Mouse (Mus musculus) hindbrain, postnatal 0 days (tissue): ENCODE results near the gene Gm21954. TPM values are rescaled to one million over a fixed set of nuclear protein-coding genes. Genes with fewer than 3 reads are reported as not detected.

Experiments used
- ATAC-seq: fragments of 200-750 bp; cut with Nextera tagmentation; 2 replicates; pipeline ENCODE4 v1.8.0; 2017; ENCODE audit warnings: mild to moderate bottlenecking, moderate TSS enrichment, moderate library complexity
- DNase-seq: peaks from one replicate; pipeline ENCODE4 v3.0.0-alpha.2; 2015; ENCODE audit warnings: low spot score
- H3K27ac ChIP-seq: fragments of 300-500 bp; sonication (generic); 2 replicates; pipeline ENCODE4 v1.5.1; 2014; ENCODE audit warnings: mild to moderate bottlenecking
- H3K27me3 ChIP-seq: fragments of 300-500 bp; sonication (generic); 2 replicates; pipeline ENCODE4 v1.6.1; 2014; ENCODE audit warnings: low read length, mixed read lengths; ENCODE audit not compliant: insufficient read depth
- H3K36me3 ChIP-seq: fragments of 300-500 bp; sonication (generic); 2 replicates; pipeline ENCODE4 v1.6.1; 2014; ENCODE audit warnings: low read length, mixed read lengths; ENCODE audit not compliant: insufficient read depth
- H3K4me1 ChIP-seq: fragments of 300-500 bp; sonication (generic); 2 replicates; pipeline ENCODE4 v1.6.1; 2014; ENCODE audit warnings: antibody characterized with exemption, low read length, mixed read lengths; ENCODE audit not compliant: insufficient read depth
- H3K4me2 ChIP-seq: fragments of 300-500 bp; sonication (generic); 2 replicates; pipeline ENCODE4 v1.6.1; 2014; ENCODE audit warnings: low read depth, mild to moderate bottlenecking, low read length, moderate library complexity, mixed read lengths
- H3K4me3 ChIP-seq: fragments of 300-500 bp; sonication (generic); 2 replicates; pipeline ENCODE4 v1.5.1; 2014; ENCODE audit warnings: low read length
- H3K9ac ChIP-seq: fragments of 300-500 bp; sonication (generic); replicated peaks from 2 replicates; pipeline ENCODE4 v1.6.1; 2014; ENCODE audit warnings: mild to moderate bottlenecking, low read length, moderate library complexity, mixed read lengths
- H3K9me3 ChIP-seq: fragments of 300-500 bp; sonication (generic); 2 replicates; pipeline ENCODE4 v1.6.1; 2016; ENCODE audit warnings: low read length, mixed read lengths
- CTCF ChIP-seq: IDR thresholded peaks from 2 replicates; pipeline ENCODE4 v1.5.1; 2016; ENCODE audit warnings: antibody characterized with exemption, control low read depth, low read depth
- WGBS: fragments of 180-500 bp; shearing (Covaris S2); extraction: QIAGEN DNeasy Blood & Tissue Kit; methylation state at CpG from one replicate; pipeline ENCODE4 v1.1.7; 2014; 5-methylcytosine and 5-hydroxymethylcytosine counted together
- polyA plus RNA-seq: library from polyadenylated mRNA; unstranded; fragments of >200 nt; fragmentation: Nextera tagmentation; extraction: Ambion mirVana; gene quantifications from 2 replicates; pipeline ENCODE4 v1.2.1, GENCODE M21; 2015
- total RNA-seq: library from RNA; depleted of rRNA; stranded (reverse); fragments of >200 nt; gene quantifications from 2 replicates; pipeline ENCODE4 v1.2.3, GENCODE M21; 2014

The Gm21954 gene
- total and polyA plus RNA-seq, 2 experiments from 2014 or later, result not detected

GRCm38 (mm10) chr3:55465785-55466184 lies 6.2 kb downstream of the Gm21954 start:
- WGBS, result 63% methylated on average over 8 of the region's 8 CpGs
- Histone ChIP-seq H3K36me3 (no peaks in the 10 kb centered on the region), H3K4me1 (peaks cover 12% of the 10 kb centered on the region; the same call in 1 of the 2 replicates), H3K27me3 (no peaks in the 10 kb centered on the region), H3K4me3 (no peak overlapping the region), H3K9me3 (no peaks in the 10 kb centered on the region), H3K4me2 (peak overlapping the region; percentile 30), H3K9ac (no peak overlapping the region), H3K27ac (0 out of 2 replicates have a peak overlapping the region, but pooled peaks have one; percentile 15)
- ATAC-seq (no peak), DNase-seq (no peak)
- no peak for TF ChIP-seq CTCF

DNA sequence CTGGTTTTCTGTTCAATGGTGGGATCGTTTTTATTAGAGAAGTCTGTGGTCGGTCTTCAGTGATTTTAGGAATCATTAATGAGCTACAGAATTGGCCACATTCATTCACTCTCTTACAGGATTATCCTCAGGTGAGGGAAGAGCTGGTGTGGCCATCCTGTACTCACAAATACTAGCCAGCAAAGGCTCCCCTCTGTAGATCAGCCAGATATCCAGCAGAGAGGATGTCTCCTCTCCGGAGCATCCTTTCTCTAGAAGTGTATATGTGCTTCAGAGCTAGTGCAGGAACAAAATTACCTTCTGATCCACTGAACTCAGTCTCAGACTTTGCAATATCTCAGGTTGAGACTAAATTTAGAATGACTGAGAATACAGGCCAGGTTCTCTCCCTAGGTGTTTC lies 7.8 kb downstream of the Gm21954 start:
- Histone ChIP-seq H3K36me3 (no peaks in the 10 kb centered on the region), H3K9ac (no peak overlapping the region; the same call in 1 of the 2 replicates), H3K27ac (no peak overlapping the region), H3K9me3 (no peaks in the 10 kb centered on the region), H3K4me2 (peak overlapping the region; percentile 62), H3K4me1 (peaks cover 12% of the 10 kb centered on the region; the same call in 1 of the 2 replicates), H3K27me3 (no peaks in the 10 kb centered on the region), H3K4me3 (peak overlapping the region; percentile 14; the same call in 1 of the 2 replicates)
- TF ChIP-seq CTCF, result no peak
- 49% methylated on average over 3 of the region's 3 CpGs for WGBS
- no peak for DNase-seq
- ATAC-seq, result no peak

DNA sequence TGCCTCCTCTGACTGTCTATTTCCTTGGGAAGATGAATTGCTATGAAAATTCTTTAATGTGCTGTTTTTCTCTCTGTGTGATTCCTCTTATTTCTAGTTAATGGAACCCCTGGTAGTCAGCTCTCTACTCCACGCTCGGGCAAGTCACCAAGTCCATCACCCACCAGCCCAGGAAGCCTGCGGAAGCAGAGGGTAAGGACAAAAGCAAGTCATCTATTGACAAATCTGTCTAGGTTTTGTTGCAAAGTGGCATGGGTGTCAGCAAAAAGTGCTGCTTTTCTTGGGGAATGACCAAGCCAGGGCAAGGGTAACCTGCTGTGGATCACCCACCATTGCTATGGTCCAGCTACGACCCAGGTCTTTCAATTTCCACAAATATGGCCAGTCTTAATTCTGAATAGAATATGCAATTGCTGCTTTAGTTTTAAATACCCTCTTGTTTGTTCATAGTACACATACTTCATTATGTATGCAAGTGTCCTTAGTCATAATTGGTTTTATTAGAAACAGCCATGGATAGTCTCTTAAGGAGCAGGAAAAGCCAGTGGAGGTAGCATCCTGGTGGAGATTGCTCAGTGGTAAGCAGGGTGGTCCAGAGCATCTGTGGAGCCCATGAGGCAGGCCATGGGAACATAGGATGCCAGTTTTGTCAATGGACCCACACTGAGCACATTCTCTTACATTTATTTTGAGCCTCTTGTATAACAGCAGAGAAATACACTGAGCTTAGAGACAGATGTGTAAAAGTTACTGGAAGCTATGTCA lies 8.9 kb downstream of the Gm21954 start:
- Histone ChIP-seq H3K4me1 (peaks cover 12% of the 10 kb centered on the region; the same call in 1 of the 2 replicates), H3K4me3 (peak overlapping the region; percentile 7; the same call in 1 of the 2 replicates), H3K4me2 (peak overlapping the region; percentile 62), H3K27ac (peak overlapping the region; percentile 51; the same call in 1 of the 2 replicates), H3K9me3 (no peaks in the 10 kb centered on the region), H3K27me3 (no peaks in the 10 kb centered on the region), H3K36me3 (no peaks in the 10 kb centered on the region), H3K9ac (no peak overlapping the region)
- TF ChIP-seq CTCF, result no peak
- WGBS, result 69% methylated on average over 4 of the region's 4 CpGs
- no peak for DNase-seq
- no peak for ATAC-seq

DNA sequence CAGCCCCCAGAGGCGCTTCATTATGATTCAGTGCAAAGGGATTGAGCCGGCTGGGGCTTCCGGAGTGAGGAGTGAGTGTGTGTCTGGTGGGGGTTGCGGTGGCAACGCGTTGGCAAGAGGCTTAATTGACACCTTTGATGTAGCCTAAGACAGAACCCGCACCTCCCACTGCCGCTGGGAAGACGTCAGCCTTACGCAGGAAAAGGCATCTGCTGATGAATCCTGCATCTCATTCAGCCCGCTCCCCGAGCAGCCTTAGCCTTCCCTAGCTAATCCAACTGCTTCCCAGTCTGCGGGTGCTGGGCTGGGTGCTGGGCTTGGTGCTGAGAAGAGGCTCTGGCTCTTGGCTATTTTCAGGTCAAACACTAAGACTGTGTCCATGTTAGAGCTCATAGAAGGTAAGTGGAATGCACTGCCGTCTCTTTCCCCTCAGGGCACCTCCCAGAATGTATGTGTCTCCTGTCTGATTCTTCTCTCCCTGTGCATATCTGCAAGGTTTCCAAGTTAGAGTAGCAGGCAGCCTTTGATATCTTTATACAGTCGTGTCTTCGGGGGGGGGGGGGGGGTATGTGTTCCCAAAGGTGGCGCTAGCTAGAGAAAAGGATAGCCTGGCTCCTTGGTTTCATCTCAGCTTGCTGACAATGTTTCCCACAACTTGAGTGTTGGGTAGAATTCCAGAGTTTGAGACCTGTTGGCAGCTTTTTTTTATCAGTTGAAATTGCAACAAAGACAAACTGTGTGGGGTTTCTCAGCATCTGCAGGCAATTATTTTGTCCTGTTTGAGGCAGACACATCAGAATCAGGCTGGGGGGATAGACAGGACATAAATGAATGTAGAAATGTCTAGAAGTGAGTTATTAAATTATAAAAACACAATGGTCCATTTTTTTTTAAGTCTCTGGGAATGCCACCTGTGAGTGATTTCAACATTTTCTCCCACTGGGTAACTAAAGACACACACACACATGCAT lies 10.0 kb downstream of the Gm21954 start:
- ATAC-seq (peak; percentile 96), DNase-seq (peak; percentile 89)
- Histone ChIP-seq H3K4me3 (peak overlapping the region; percentile 37), H3K27ac (peak overlapping the region; percentile 82), H3K36me3 (no peaks in the 10 kb centered on the region), H3K9ac (peak overlapping the region; percentile 46), H3K27me3 (no peaks in the 10 kb centered on the region), H3K4me2 (peak overlapping the region; percentile 62), H3K4me1 (peaks cover 12% of the 10 kb centered on the region; the same call in 1 of the 2 replicates), H3K9me3 (no peaks in the 10 kb centered on the region)
- no peak for TF ChIP-seq CTCF
- under 1% methylated on average over 17 of the region's 17 CpGs for WGBS

DNA sequence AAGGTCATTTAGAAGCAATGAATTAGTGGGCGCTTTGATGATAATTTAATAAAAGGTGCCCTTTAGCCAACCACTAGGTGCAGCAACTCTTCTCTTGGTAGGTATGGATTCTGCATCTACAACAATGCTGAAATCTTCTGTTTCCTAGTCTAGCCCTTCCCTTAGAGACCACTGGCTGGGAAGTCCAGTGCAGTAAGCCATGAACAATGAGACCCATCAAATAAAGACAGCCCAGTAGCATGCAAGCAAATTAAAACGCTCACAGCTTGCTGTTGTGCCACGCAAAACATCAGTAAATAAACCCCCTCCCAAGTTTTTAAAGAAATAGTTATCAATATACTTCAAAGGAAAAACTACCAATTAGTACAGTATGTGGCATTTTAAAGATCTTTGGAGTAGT lies 10.9 kb downstream of the Gm21954 start:
- ATAC-seq, result no peak
- H3K9ac ChIP-seq, result no peak overlapping the region
- H3K9me3 ChIP-seq, result no peaks in the 10 kb centered on the region
- 33% methylated on average over 3 of the region's 3 CpGs for WGBS
- H3K27me3 ChIP-seq, result no peaks in the 10 kb centered on the region
- H3K4me3 ChIP-seq, result peak overlapping the region; percentile 37; the same call in 1 of the 2 replicates
- H3K4me2 ChIP-seq, result peak overlapping the region; percentile 62
- TF ChIP-seq CTCF, result no peak
- peak overlapping the region; percentile 46; the same call in 1 of the 2 replicates for H3K27ac ChIP-seq
- no peaks in the 10 kb centered on the region for H3K36me3 ChIP-seq
- H3K4me1 ChIP-seq, result peaks cover 12% of the 10 kb centered on the region; the same call in 1 of the 2 replicates
- no peak for DNase-seq

GRCm38 (mm10) chr3:55452464-55452863 lies 19.5 kb downstream of the Gm21954 start:
- Histone ChIP-seq H3K4me2 (no peak overlapping the region), H3K9me3 (no peaks in the 10 kb centered on the region), H3K27me3 (no peaks in the 10 kb centered on the region), H3K4me3 (no peak overlapping the region), H3K4me1 (0 out of 2 replicates have a peak, but pooled peaks cover 5% of the 10 kb centered on the region), H3K36me3 (peaks cover 4% of the 10 kb centered on the region; the same call in 1 of the 2 replicates), H3K9ac (no peak overlapping the region), H3K27ac (no peak overlapping the region)
- no peak for TF ChIP-seq CTCF
- DNase-seq, result no peak
- no peak for ATAC-seq
- 98% methylated on average over 2 of the region's 2 CpGs for WGBS
